Mouse (Mus musculus) layer of hippocampus, postnatal 14 days (tissue): ENCODE results near the gene Trmt5. TPM values are rescaled to one million over a fixed set of nuclear protein-coding genes. Genes with fewer than 3 reads are reported as not detected.

Experiments
- DNase-seq, 2 experiments: peaks; one replicate each; pipeline ENCODE4 v3.0.0; 2021 to 2022; ENCODE audit warnings: low spot score in 2 of 2, mixed read lengths in 1 of 2
- long read RNA-seq, 2 experiments: library from polyadenylated mRNA; stranded (forward); transcript quantifications; one replicate each; pipeline ENCODE4 v2.0.0; 2021
- total RNA-seq, 2 experiments: library from RNA; stranded (reverse); gene quantifications; 2 replicates each; pipeline ENCODE4 v1.2.3; 2021

The Trmt5 gene
- 10 to 100 TPM in 1 of 2 experiments, 1 to 10 TPM in 1; 9.5 to 10.7 TPM for total RNA-seq
- long read RNA-seq, experiment 1, partial matches to known transcripts, result 1 of 5 reads
- long read RNA-seq, experiment 1, other reads (novel, unspliced or antisense), result 0 of 5 reads
- long read RNA-seq, experiment 2, transcript Trmt5-201 (5 exons, 2,066 nt), result major isoform, 5 of 7 reads
- long read RNA-seq, experiment 2, partial matches to known transcripts, result 1 of 7 reads
- long read RNA-seq, experiment 2, other reads (novel, unspliced or antisense), result 1 of 7 reads

DNA sequence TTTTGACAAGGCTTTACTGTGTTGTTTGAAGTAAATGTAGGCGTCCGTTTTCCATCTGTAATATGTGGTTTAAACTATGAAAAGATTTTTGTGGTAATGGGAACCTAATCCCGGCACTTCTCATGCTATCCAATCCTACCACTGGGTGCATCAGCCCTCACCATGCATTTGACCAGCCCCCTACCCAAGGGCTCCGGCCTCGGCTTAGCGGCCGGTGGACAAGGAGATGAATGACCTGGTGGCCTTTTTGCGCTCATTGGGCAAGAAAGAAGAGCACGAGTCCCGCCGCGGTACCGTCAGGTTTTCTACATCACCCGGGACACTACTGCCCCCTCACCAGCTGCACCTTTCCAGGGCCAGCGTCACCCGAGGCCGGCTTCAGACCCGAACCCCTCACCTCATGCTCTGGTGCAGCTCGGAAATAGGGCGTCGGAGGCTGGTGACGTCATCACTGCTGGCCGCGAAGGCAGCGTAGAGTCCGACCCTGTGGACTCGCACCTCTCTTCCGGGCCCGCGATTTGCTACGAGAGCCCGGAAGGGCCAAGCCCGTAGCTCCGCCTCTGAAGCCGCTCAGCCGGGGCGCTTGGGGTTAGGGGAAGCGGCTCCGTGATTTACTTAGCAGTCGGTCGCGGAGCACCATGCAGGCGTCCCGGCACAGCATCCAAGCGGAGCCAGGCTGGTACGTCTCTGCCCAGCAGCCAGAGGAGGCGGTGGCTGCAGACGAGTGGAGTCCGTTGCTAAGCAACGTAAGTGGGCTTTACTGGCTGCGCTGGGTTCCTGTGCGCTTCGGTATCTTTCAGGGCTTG, at the start of gene Trmt5, which contains the start of gene Slc38a6:
Gene Trmt5 (minus strand): TSS at position 424 of the 806 bp plus-strand sequence.
Gene Slc38a6 (plus strand): TSS at position 493 of the 806 bp plus-strand sequence.
- DNase-seq, result peak; percentile 93

DNA sequence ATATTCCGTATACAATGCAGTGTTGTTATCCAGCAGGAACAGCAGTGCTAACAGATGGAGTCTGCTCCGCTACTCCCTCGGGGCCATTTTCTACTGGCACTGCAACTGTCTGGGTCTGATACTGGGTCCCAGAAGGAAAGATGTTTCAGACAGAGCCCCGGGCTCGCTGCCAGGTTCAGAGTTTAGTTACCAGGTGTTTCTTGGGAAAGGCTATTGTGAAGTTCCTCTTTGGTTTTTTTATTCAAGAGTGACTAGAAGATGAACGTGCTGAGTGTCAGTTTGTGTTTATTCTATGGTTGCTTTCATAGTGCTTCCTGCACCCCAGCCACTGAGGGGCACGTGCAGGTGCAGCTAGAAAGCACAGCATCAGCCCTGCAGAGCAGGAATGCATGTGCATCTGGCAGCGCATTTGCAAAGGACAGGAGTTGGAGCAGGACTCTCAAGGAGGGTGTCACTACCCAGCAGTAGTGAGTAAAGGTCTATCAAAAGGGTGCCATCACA, 47.6 kb upstream of the Trmt5 start:
- no peak for DNase-seq

DNA sequence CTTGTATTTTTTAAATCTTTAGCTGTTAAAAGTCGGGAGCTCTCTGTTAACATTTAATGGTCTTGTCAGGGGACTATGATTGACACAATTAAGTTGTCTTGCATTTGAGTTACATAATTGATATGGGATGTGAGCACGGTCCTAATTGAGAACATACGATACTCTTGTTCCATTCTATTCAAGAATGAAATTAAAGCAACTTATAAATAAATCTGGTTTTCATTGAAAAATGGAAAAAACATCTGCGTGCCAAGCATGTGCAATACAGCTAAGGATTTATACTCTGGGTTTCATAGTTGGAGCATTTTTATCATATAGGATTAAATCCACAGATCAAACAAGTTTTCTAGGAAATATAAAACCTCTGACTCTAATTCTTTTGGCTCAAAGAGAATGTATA, 46.2 kb upstream of the Trmt5 start:
- DNase-seq, result no peak

DNA sequence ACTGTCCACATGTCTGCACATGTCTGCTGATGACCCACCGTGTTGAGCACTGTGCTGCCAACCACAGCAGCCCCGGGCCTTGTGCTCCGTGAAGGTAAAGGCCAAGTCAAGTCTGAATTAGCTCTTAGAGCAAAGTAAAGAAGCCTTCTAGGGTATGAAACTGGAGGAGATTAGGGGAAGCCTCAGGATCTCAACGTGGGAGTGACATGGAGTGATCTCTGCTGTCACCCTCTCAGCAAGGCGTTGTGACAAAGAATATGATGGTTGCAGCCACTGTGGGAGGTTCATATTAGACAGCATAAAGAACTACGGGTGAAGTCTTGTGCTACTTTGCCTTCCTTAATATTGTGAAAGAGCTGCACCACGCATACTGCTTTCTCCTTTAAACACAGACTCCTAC, 43.7 kb upstream of the Trmt5 start:
- DNase-seq, result no peak

DNA sequence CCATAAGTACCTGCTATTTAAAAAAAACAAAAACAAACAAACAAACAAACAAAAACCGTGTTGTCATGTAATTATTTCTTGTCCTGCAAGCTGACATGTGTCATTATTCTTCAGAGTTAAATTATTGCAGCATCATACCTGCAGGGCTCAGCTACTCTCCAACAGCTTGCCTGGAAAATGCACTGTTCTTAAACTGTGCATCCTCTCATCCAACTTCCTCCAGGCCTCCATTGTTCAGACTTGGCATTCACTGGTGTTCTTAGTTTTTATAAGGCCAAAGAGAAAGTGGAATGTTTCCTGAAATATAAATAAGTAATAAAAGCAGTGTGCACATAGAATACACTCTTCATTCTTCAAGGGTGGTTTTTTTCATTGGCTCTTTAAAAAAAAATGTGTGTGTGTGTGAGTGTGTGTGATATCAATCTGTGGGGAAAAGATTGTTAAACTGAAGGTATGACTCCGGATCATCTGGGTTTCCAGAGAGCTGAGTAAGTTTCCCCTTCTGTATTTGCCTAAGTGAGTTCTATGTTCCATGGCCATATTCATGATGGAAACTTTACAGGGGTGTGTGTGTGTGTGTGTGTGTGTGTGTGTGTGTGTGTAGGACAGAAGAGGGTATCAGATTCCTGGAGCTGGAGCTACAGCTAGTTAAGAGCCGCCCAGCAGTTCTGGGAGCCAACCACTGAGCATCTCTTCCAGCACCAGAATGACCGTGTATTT, 42.1 kb upstream of the Trmt5 start:
- no peak for DNase-seq

DNA sequence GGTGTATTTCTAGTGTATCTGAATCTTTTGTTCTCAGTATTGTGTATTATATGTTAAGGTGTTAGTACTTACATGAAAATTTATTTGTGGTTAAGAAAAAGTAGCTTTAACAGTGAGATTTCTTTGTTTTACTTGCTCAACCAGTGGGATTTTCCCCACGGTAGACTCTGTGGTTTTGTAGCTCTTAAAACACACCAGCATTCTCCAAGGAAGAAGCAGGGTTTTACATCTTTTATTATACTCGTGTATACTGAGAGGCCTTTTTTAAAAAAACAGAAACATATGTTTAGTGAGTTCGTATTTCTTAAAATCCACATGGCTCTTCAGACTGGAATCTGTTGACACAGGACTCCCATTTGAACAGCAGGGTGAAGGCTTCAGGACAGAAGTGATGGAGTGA, 40.9 kb upstream of the Trmt5 start:
- no peak for DNase-seq

DNA sequence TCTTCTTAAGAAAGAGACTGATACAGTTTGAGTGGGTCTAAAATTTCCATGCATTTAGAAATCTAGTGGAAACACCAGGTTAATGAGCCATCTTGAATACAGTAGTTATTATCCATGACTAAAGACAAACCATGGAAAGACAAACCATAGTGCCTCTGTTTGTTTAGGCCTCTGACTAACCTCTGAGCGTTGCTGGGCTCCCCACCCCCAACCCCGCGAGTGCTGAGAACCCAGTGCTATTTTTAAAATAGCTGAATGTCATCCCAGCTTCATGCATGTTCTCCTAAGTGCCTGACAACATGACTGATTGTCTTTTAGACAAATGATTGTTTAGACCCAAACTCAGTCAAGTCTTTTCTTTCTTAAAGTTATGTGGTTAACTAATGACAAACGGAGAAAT, 39.1 kb upstream of the Trmt5 start:
- no peak for DNase-seq

DNA sequence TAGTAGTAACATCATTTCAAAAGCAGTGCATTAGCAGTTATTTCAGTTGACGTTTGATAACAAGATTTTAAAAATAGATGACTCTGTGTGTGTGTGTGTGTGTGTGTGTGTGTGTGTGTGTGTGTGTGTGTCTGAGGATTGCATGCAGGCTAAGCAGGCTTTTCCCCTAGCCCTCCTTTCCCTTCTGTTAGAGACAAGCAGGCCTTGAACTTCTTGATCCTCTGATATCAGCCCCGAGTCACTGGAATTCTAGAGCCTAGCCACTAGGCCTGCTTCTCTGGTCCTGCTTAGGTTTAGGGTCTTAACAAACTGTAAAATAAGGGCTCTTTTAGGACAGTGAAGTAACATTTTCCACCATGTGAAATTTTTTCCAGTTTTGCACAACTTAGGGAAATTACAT, 38.7 kb upstream of the Trmt5 start:
- no peak for DNase-seq

DNA sequence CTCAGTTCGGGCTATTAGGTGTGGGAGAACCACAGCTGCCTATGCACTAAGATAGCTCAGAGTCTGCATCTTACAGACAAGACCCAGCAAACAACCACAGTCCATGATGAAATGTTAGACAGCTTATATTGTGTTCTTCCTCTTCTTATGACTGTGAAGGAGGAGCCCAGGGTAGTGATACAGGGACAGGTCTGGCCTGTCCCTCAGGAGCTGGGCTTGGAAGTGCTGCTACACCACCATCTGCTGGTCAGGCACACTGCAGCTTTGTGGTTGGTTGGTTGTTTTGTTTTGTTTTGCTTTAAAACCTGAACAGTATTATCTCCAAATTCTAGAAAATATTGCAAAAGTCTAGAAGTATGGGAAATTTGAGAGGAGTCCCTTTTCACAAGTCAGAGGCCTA, 38.2 kb upstream of the Trmt5 start:
- DNase-seq, result no peak

DNA sequence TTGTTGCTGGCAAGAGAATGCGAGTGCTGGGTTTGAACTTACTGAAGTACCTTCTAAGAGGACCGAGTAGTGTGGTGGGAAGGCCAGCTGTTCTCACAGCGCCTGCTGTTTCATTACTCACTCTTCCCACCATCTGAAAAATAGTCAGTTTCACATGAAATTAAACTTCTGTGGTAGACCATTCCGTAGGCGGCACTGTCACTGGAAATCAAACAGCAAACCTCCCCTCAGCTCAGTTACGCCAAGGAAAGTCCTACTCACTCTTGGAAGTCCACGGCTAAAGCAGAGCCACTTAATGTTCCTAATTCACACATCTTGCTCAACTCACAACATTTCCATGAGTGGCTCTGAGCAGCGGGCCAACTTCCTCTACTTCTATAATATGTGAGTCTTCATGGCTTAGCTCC, 37.7 kb upstream of the Trmt5 start:
- DNase-seq, result no peak

DNA sequence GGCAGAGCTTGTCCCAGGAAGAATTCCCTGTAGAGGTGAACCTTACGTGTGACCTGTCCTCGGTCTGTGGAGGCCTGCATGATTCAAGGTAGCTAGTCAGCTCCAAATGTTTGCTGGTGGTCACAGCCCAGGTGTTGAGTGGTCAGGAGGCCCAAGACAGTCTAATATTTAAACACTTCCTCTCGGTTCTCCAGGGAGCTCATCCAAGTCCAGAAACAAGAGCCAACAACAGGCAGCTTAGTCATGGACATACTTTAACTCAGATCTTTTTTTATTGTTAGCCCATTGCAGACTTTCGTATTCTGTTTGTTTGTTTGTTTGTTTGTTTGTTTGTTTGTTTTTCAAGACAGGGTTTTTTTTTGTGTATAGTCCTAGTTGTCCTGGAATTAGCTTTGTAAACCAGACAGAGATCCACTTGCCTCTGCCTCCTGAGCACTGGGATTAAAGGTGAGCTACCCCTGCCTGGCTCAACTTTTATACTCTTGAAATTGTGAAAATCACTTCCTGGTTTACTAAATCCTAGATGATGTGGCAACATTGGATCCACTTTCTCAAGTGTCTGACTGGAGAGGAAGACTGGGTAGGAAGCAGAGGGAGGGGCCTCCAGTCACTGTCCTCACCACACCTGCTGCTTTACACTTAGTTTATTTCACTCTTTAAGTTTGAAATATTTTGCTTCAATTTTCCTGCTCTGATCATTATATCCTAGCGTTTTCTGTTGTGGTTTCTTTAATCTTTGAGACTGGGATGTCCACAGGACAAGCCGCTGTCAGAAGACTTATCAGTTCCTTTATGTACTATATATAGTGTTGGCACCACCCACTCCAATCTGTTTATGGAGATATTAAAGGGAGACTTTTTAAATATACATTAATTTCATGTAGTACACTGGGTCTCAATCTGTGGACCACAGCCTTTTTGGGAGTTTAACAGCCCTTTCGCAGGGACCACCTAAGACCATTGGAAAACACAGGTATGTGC, 31.5 kb upstream of the Trmt5 start:
- no peak for DNase-seq

DNA sequence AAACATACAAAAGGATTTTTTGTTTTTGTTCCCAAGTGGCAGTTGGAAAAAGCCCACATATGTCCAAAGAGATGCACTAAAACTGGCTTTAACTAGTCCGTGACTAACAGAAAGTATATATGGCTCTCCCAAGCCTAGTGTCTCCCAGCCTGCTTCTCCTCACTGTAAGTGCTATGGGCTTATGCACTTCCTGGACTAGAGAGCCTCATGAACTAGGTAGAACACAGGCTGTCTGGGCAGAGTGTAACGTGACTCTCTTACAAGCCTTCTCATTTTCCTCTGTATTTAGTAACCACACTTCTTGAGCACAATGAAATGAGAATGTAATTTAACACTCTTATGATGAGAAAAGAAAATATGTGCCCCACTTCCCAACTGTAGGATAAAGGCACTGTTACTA, 22.2 kb upstream of the Trmt5 start:
- DNase-seq, result no peak

DNA sequence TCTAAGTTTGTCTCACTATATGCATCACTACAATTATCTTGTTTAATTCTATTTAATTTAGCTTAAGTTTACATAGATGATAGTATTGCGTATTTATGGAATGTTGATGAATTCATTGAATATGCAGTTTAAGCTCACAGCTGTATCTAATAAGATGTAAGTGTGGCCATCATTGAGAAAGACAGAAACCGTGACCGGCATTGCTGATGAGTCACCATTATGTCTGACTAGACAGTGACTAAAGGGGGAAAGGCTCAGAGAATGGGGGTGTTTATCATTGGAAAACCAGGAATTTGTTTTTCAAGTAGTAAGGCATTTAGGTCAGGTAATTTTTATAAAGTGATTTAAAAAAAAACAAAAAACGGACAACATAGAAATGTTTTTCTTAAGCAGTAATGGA, 21.2 kb upstream of the Trmt5 start:
- no peak for DNase-seq

DNA sequence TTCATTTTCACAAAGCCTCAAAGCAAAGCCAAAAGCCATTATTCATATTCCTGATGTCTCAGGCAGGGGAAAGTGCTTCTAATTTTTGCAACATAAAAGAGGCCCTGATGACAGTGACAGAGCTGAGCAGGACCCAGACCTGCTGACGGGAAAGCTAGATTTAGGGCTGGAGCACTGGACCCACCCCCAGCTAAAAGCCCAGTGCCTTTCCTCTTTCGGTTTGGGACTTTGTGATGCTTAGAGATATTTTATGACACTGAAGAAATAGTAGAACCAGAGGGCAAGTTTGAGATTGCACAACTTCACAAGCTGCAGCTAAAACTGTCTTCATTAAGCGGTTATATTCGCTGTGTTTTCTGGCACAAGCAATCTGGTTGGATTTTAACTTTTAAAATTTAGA, 18.1 kb upstream of the Trmt5 start:
- no peak for DNase-seq

DNA sequence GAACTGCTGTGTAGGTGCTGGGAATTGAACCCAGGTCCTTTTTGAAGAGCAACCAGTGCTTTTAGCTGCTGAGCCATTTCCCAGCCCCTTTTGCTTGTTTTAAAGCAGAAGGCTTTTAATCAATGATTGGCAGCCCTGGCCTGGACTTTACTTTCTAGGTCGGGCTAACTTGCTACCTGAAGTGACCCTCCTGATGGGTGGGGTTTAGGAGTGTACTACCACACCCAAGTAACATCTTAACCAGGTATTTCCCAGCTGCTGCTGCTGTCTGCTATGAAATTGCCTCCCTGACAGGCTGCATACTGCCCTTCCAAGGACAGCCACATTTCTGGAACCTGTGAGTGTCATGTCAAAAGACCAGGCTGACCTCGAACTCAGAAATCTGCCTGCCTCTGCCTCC, 14.0 kb upstream of the Trmt5 start:
- no peak for DNase-seq

DNA sequence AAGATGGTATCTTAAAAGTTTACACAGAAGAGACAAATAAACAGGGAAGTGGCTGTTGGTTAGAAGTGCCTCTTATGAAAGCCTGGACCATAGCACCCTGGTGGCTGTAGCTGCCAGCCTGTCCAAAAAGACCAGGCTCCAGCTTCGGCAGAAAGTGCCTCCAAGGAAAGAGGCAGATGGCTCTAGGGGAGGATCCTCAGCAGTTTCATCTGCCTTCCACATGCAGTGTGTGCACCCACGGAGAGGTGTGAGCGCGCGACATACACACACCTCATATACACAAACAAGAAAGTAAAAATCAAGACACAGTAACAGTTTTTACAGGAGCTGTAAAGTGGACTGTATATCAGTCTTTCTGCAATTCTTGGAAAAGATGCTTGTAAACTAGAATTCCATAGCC, 12.1 kb upstream of the Trmt5 start:
- no peak for DNase-seq

DNA sequence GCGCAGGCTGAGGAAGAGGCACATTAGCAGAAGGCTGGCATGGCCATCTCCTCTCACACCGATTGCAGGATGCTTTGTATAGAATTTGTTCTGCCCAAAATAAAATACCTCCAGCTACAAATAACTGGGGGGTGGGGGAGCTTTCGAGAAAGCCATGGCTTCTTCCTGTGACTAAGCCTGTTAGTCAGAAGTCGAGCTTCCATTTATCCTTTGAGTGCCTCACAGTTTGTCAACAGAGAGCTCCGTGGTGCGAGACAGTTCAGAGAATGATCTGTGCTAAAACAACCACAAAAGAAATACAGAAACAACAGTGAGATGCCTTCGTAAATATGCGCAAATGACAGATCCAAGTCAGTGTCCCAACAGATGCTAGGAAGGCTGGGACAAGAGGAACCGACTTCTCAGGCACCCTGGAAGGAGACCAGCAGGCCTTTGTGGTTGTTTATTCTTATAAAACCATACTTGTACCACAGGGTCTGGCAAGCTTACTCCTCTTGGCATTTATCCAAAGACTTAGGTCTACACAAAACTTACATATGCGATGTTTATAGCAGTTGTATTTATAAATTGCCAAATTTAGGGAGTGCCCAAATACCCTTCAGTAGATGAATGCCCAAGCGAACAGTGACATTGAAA, 9.1 kb upstream of the Trmt5 start:
- DNase-seq, result no peak

DNA sequence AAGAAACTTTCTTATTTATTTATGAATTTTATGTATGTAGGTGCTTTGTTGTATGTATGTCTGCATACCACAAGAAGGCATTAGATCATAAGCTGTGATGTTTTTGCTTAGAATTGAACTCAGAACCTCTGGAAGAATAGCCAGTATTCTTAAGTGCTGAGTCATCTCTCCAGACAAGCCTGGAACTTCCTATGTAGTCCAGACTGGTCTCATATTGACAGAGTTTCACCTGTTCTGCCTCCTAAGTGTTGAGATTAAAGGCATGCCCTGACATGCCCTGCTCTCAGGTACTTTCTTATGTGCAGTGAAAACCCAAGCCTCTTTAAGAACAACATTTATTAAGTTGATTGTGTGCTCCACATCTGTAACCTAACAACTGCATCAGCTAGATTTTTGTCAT, 8.4 kb upstream of the Trmt5 start:
- DNase-seq, result no peak

DNA sequence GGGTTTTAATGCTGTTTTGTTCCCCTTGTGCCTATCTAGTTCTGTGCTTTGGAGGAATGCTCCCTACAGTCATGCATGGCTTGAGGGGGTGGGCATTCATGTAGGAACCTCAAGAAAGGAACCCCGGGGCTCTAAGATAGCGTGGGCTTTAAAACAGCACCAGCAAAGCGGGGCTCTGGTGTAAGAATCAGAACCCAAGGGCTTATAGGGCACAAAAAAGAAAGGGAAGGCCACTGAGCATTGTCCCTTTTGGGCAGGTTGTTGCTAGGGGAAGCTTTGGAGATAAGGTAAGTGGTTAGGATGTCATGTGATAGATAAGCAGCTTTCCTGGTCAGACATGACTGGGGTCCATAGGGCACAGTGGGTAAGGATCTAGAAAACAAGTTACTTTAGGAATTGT, 2.1 kb upstream of the Trmt5 start:
- DNase-seq, result no peak

DNA sequence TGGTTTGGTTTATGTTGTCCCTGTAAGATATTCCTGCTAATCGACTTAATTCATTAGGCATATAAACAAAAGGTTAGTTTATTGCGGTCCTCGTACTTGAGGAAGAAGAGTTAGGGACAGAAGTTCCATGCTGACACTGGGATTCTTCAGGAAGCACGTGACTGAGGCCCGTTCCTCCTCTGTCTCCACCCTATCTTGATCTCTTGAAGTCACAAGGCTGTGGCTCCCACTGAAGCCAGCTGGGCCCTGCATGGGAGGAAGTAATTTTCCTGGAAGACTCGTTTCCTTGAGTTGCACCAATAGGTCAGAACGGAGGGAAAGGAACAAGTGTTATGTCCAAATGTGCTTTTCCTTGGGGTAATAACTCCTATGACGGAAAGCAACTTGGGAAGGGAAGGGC, 1.1 kb upstream of the Trmt5 start:
- DNase-seq, result no peak
